Mouse (Mus musculus): ENCODE measurements around the gene Pex11b.
"Not testable (repeated sequence)": the region's sequence is repeated elsewhere in the genome, so short reads cannot be mapped to it uniquely, and the experiment has no call there.

The Pex11b gene

GRCm38 (mm10) chr3:96623201-96623600 lies 12.0 kb upstream of the Pex11b start:
- DNase-seq (ENCODE audit: low spot score) = no peak

GRCm38 (mm10) chr3:96629729-96630600 lies 5.2 kb upstream of the Pex11b start, which contains the start of gene Rbm8a:
Rbm8a (plus strand) TSS chr3:96629933.
- peak; percentile 100 for DNase-seq (ENCODE audit: low spot score)

- no peak for DNase-seq (ENCODE audit: low spot score)
Observed at GRCm38 (mm10) chr3:96632058-96632457, 3.1 kb upstream of the Pex11b start.

GRCm38 (mm10) chr3:96634015-96634414 lies 1.2 kb upstream of the Pex11b start:
- no peak for DNase-seq (ENCODE audit: low spot score)

GRCm38 (mm10) chr3:96635906-96636305 lies 730 bp downstream of the Pex11b start:
- peak; percentile 22 for DNase-seq (ENCODE audit: low spot score)

GRCm38 (mm10) chr3:96636448-96636847 lies 1.3 kb downstream of the Pex11b start:
- DNase-seq (ENCODE audit: low spot score) = no peak

GRCm38 (mm10) chr3:96639219-96639618 lies 4.0 kb downstream of the Pex11b start:
- DNase-seq (ENCODE audit: low spot score) = peak; percentile 81

GRCm38 (mm10) chr3:96645018-96645649 lies 10.0 kb downstream of the Pex11b start, which contains the start of gene Itga10:
Itga10 (plus strand) TSS chr3:96645584.
- peak; percentile 68 for DNase-seq (ENCODE audit: low spot score)

GRCm38 (mm10) chr3:96647365-96647764 lies 12.2 kb downstream of the Pex11b start:
- DNase-seq (ENCODE audit: low spot score) = no peak

- DNase-seq (ENCODE audit: low spot score) = no peak
Observed at GRCm38 (mm10) chr3:96660901-96661300, 25.7 kb downstream of the Pex11b start.

GRCm38 (mm10) chr3:96662731-96663316 lies 27.6 kb downstream of the Pex11b start:
- no peak for DNase-seq (ENCODE audit: low spot score)

GRCm38 (mm10) chr3:96663432-96664239 lies 28.5 kb downstream of the Pex11b start:
- peak; percentile 94 for DNase-seq (ENCODE audit: low spot score)

GRCm38 (mm10) chr3:96665732-96666363 lies 30.7 kb downstream of the Pex11b start:
- DNase-seq (ENCODE audit: low spot score) = not testable (repeated sequence)

GRCm38 (mm10) chr3:96666916-96667315 lies 31.7 kb downstream of the Pex11b start:
- DNase-seq (ENCODE audit: low spot score) = no peak

- peak; percentile 39 for DNase-seq (ENCODE audit: low spot score)
Observed at GRCm38 (mm10) chr3:96667316-96667715, 32.1 kb downstream of the Pex11b start.

GRCm38 (mm10) chr3:96668424-96669067 lies 33.4 kb downstream of the Pex11b start:
- no peak for DNase-seq (ENCODE audit: low spot score)

- DNase-seq (ENCODE audit: low spot score) = peak; percentile 92
Observed at GRCm38 (mm10) chr3:96669727-96670468, 34.7 kb downstream of the Pex11b start, which contains the start of gene Ankrd35. Ankrd35 (plus strand) TSS chr3:96670131.

GRCm38 (mm10) chr3:96671519-96671918 lies 36.3 kb downstream of the Pex11b start:
- DNase-seq (ENCODE audit: low spot score) = no peak

- no peak for DNase-seq (ENCODE audit: low spot score)
Observed at GRCm38 (mm10) chr3:96673514-96673913, 38.3 kb downstream of the Pex11b start.

GRCm38 (mm10) chr3:96674442-96674841 lies 39.3 kb downstream of the Pex11b start:
- peak; percentile 57 for DNase-seq (ENCODE audit: low spot score)

Data from embryo, embryonic 10.5 days (tissue).